Mouse (Mus musculus) v-Abl transformed pro-B cells (cell line): ENCODE measurements around the gene Gm12248.

Experiments used
- in situ Hi-C, 2 experiments: fragments of 400-800 bp; cut with MboI; formaldehyde crosslinking; loops; one replicate each; pipeline ENCODE4 v1.15.1; 2025; ENCODE audit not compliant: unreplicated experiment in 2 of 2

Gm12248 gene

DNA sequence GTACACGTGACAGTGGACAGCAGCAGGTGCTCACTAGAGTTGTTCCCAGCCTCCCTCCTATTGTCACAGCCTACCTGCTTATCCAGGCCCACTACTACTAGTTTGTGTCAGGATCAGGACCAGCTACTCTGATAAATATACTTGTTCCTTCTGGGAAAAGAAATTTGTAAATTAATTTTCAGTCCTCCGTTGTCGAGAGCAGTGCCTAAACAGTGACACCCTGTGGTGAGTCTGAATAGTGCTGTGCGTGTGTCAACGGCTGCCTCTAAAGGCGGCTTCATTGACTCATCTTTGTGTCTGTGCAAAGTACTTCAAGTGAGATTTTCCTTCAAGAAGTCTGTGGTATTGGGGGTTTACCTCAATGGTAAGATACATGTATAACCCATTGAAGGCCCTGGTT lies 35.5 kb downstream of the Gm12248 start:
- in situ Hi-C loops: loop anchor here (5.0 to 25.0 kb wide), 3 partner anchors 95 to 580 kb away; partner anchors contain the start of genes Olfr323 (in 1 of the 2) and Trim58 (in 1 of the 2)

DNA sequence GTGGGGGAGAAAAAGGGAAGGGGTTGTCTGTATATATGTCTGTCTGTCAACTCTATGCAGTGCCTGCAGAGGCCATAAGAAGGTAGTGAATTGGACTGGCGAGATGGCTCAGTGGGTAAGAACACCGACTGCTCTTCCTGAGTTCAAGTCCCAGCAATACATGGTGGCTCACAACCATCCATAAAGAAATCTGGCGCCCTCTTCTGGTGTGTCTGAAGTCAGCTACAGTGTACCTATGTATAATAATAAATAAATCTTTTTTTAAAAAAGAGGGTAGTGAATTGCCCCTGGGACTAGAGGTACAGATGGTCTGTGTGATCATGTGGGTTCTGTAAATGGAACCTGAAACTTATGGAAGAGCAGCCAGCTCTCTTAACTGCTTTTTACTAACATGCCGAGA lies 46.5 kb downstream of the Gm12248 start:
- in situ Hi-C loops: no loop called here

DNA sequence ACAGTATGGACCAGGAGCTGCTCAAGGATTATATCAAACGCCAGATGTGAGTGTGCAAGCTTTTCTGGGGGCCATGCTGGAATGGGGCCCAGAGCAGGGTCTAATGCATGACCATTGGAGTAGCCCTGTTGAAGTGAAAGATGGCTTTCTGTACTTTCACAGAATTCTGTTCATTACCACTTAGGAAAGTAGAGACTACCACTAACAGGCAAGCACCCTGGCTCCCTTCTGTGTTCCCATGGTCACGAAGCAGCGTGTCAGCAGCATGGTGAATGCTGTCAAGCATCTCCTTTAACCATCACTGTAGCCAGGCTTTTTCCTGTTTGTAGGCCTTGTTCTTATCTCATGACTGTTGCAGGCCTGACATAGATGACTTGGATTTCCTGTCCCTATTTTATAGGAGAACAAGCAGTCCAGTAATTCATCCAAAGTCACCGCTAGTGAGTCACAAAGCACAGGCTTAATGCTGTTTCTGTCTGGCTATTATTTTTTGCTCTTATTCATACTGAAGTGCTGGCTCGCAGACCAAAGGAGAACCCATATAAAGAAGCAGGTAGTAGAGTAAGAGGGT lies 50.0 kb downstream of the Gm12248 start:
- in situ Hi-C loops: no loop called here

DNA sequence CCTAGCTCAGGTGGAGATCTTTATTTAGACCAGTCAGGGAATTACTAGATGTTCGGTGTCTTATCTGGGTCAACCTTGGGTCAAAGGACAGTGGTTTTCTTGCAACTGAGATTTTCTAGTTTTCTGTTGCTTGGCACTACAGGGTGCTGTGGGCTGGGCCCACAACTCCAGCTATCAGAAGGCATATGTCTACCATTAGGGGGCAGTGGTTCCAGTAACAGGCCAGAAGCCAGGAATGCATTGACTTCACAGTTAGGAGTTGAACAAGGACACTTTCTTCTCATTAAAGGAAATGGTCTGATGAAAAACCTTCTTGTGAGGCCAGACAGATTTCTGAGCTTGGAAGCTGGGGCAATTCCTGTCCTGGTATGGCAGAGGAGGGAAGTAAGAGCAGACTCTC lies 53.9 kb downstream of the Gm12248 start:
- in situ Hi-C loops: no loop called here

DNA sequence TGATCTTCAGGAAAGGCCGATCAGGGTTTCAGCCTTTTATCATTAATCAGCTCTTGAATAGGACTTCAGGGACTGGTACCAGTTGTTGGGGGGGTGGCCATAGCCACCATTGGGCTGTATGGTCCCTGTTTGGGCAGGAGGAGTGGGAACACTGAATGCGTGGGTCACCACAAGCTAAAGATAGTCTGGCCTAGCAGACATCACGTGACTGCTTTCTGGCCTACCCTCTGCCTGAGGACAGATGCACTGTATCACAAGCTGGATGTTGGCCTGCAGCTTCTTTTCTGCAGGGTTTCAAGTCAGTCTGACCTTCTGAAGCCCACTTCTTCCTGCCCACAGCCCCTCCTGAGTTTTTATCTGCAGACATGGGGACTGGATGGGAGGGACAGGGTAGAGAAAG lies 59.3 kb downstream of the Gm12248 start:
- in situ Hi-C loops: no loop called here

DNA sequence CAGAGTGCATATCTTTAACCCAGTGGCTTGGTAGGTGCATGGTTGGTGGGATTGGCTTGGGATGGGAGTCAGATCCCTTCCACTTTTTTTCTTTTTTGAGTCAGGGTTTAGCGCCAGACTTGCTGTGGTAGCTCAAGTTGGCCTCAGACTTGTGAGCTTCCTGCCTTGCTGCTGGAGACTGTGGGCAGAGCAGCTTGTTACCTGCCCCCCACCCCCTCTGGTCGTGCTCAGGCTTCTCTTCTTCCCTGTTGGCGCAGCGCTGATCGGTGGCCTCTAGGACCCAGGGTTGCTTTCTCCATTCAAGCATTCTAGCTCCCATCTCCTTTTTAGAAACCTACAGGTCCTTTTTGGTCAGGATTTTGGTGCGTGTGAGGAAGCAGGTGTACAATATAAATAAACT lies 61.8 kb downstream of the Gm12248 start:
- in situ Hi-C loops: no loop called here

DNA sequence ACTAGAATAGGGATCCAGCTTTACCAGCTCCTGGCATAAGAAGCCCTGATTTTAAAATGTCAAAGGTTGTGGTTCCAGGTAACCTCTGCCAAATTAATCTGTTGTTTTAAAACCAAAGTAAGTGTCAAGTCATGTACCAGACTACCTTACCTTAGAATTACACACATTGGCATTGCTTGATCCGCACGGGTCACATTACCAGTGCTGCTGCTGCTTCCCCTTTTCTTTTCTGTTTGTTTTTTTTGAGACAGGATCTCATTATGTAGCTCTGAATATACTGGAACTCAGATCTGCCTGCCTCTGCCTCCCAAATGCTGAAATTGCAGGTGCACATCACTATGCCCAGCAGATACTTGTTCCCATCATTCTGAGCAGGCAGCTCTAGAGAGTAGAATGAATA lies 63.1 kb downstream of the Gm12248 start:
- in situ Hi-C loops: no loop called here

DNA sequence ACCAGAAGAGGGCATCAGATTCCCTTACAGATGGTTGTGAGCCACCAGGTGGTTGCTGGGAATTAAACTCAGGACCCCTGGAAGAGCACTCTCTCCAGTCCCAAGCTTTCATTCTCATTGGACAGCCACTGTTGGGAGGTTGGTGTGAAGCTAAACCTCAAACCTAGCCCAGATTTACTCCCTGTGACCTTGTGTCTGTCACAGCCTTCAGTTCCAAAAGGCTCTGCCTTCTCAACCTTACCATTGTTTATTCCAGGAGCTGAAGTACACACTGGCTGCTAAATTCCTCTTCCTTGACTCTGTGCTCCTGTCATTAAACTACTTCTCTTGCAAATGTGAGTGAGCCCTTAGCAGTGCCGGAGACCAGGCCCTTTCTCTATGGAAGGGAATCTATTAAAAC lies 64.0 kb downstream of the Gm12248 start:
- in situ Hi-C loops: no loop called here

DNA sequence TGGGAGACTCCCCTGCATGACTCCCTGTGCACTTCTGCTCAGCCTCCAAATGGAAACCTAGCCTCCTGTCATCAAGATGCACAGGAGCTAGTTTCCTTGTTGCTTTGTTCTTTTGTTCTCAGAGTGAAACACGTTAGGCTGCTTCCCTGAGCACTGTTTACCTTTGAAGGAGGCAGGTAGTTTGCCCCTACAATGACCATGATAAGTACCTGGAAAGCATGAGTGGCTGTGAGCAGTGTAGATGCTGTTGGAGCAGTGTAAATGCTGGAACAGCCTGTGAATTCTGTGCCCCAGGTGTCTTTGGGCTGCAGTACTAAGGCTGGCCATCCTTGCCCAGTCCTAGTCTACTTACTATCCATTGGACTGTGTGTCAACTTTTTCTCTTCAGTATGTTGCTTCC lies 66.1 kb downstream of the Gm12248 start:
- in situ Hi-C loops: no loop called here

DNA sequence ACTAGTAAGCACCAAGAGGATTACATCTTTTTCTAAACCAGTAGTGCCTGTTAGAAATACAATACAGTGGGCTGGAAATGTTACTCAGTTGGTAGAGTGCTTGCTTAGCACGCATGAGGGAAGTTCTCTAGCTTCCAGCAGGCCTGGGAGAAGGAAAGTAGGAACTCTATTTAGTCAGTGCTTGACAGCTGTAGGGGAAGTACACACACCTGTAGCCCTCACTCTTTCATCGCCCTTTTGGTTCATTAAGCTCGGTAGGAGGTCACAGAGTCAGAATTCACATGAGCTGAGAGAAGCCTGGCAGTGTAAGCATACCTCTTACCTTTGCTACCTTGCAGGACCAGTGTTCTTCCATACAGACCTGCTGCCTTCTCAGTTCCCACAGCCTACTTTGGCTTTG lies 66.6 kb downstream of the Gm12248 start:
- in situ Hi-C loops: no loop called here

DNA sequence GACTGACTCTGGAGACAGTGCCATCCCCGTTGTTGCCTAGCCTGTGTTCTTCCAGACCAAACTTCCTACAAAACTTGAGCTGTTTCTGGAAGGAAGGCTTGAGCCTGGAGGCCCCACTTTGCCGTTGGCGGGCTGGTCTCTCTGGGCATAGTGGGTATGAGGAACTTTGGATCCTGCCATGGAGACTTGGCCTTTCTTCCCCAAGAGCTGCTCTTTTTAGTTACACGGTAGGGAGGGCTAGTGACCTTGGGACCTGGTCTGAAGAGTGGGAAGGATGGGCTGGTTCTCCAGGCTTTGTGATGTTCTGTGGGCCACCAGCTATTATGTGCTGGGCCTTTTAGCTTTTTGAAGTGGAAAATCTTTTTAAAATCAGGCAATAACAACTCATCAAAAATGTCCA lies 67.1 kb downstream of the Gm12248 start:
- in situ Hi-C loops: no loop called here

DNA sequence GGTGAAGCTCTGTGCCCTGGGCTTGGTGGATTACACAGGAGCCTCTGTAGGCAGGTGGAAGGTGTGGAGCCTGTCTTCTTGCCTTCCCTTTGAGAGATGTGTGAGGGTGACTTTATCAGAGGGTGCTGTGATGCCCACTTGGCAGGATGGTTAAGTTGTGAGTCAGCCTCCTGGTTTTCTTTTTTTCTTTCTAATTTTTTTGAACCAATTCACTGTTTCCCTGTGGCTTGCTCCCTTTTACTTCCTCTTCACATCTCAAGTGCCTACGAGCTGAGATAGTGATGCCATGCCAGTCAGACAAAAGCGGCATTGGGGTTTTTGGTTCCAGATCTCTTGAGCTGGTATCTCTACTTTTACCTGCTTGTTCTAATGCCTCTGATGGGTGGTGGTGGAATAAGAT lies 68.3 kb downstream of the Gm12248 start:
- in situ Hi-C loops: no loop called here

DNA sequence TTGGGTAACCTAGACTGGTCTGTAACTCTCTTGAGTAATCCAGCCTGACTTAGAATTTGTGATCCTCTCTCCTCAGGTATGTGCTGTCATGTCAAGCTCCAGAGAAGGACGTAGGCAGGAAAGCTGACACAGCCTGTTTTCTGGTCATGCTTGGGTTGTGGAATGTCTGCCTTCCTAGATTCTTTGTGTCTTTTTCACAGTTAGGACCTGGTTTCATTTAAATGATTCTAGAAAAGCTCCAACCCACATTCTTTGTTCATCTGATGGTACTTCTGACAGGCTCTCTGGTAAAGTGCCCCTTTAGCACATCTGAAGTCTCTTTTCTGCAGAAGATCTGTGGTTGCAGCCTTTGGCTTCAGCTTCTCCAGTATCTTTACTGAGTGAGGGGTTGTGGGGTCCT lies 68.7 kb downstream of the Gm12248 start:
- in situ Hi-C loops: no loop called here

DNA sequence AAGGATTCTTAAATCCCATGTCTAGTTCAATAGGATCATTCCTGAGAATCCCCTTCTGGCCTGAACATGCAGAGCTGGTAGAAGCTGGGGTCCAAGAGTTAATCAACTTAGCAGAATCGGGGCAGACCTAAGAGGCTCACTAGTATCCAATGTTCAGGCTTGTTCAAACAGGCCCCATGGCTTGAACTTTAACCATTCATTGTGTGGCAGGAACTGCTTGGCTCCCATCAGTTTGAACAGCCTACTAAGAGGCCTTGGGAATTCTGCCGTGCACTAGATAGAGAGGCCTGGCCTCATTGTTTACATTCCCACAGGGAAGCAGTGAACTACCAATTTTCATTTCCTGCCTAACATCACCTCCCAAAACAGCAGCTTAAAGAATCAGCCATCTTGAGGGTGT lies 71.3 kb downstream of the Gm12248 start:
- in situ Hi-C loops: no loop called here

DNA sequence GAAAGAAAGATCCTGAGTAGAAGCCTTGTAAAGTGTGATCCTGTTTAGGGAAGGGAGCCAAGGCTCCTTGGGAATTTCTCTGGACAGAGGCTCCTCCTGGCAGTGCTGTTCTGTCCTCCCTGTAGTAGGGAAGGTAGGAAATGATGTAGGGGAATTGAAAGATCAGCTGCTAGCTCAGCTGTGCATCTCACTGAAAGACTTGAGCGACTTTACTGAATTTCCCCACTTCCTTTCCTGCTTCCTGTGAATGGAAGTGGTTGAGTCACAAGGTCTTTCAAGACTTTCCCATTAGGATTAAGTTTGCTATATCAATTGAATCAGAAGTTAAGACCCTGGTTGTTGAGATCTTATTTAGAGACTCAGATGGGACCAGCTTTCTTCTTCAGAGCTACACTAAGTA lies 71.8 kb downstream of the Gm12248 start:
- in situ Hi-C loops: no loop called here

DNA sequence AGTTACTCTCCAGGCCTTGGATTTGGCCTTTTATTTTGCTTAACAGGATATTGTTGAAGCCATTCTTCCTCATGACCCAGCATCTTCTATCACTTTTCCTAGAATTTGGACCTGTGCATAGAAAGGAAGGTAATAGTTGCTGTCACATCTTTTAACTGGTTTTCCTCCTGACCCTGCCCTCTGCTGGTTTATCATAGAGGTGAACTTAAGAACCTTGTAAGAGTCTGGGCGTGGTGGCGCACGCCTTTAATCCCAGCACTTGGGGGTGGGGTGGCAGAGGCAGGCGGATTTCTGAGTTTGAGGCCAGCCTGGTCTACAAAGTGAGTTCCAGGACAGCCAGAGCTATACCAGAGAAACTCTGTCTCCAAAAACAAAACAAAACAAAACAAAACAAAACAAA lies 74.2 kb downstream of the Gm12248 start:
- in situ Hi-C loops: loop anchor here in 1 of 2 experiments (10.0 kb wide), 1 partner anchor 286 kb away; the partner anchor contains the start of gene Zfp692

DNA sequence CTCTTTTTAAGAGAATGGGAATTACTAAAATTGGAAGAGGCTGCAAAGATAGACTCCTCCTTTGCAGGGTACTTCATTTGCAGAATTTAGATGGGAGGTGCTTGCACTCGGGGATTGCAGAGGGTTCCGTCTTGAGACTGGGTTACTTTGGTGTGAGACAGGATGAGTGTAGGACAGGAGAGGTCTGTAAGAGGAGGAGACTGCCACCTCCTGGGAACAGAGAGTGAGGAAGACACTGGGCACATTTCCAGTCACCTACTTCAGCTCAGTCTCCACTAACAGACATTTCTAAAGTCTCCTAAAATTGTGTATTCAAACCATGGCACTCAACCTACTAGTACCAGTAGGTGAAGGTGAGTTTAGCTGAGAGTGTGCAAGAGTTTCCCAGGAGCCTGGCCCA lies 74.6 kb downstream of the Gm12248 start:
- in situ Hi-C loops: loop anchor here in 1 of 2 experiments (10.0 kb wide), 1 partner anchor 287 kb away; the partner anchor contains the start of gene Zfp692

DNA sequence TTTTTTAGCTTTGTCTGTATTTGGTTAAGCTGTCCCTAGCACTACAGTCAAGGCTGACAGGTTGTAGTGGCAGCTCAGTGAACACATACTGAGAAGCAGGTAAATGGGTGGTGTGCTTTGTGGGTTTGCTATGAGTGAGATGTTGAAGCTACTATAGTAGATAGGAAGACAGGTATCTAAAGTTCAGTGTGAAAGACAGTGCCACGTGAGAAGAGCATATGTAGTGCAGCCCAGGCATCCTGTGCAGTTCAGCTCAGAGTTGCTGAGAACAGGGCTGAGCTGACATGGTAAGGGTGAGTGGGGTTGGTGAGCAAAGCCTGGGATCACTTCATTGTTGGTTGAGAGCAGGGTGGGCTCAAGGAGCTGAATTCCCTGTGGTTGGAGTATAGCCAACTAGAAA lies 75.5 kb downstream of the Gm12248 start:
- in situ Hi-C loops: loop anchor here in 1 of 2 experiments (10.0 kb wide), 1 partner anchor 287 kb away; the partner anchor contains the start of gene Zfp692

DNA sequence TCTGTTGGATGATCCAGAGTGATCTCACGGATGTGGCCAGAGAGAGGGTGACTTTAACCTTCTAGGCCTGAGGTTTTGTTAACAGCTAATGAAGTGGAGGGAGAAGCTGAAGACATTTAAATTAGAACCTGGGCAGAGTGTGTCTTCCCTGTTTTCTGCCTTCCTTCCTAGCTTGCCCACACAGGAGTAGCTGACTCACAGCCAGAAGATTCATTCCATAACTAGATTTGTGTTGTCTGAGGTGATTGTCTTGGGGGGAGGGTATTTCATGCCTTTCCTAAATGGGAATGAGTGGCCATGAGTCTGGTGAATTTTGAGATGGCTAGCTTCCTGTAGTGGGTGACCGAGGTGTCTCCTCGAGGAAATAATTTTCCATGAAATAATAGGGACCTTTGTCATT lies 76.6 kb downstream of the Gm12248 start:
- in situ Hi-C loops: loop anchor here in 1 of 2 experiments (10.0 kb wide), 1 partner anchor 288 kb away; the partner anchor contains the start of gene Zfp692

DNA sequence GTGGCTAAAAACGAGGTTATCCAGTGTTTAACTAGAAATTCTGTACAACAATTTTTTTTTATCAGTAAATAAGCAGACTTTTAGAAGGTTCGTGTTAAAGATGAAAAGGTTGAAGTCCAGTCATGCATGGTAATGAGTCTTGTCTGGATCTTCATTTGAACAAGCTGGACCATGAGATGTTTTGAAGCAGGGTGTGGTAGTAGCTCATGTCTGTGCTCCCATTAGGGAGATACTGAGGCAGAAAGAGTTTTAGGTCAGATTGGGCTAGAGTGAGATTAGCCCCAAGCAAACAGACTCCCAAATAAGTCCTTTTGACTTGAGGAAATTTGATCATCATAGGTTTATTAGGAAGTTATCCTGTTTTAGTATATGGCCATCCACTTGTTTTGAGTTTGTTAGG lies 77.6 kb downstream of the Gm12248 start:
- in situ Hi-C loops: loop anchor here in 1 of 2 experiments (10.0 kb wide), 1 partner anchor 289 kb away; the partner anchor contains the start of gene Zfp692

DNA sequence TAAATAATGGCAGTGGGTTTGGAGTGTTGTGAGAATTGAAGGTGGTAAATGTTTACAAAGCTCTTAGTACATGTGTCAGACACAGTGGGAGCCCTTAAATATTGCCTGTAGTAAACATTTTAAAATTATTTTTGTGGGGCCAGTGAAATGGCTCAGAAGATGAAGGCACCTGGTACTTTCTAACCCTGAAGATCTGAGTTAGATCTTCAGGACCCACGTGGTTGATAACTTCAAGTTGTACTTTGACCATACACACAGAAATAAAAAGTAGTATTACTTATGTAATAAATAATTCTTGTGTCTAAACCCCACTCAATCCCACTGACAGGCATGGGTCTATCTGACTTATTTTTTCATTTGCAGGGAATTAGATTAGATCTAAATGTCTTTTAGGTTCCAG lies 78.3 kb downstream of the Gm12248 start:
- in situ Hi-C loops: loop anchor here (5.0 to 10.0 kb wide), 2 partner anchors 88 to 290 kb away; partner anchors contain the start of genes Cnot8 (in 2 of the 2) and Zfp692 (in 1 of the 2)
